Mouse (Mus musculus) liver, embryonic 13.5 days (tissue): ENCODE measurements at regions not wholly inside any gene's neighbourhood (a gene's known extent, or its start where the extent isn't known, plus 50 kb on each side); places are given as distances from the start of the nearest gene placed in this dataset.

Experiments
- ATAC-seq: fragments of 200-750 bp; cut with Nextera tagmentation; 2 replicates; pipeline ENCODE4 v1.8.0; 2017; ENCODE audit warnings: low read depth, mild to moderate bottlenecking, moderate number of reproducible peaks, moderate library complexity
- DNase-seq: peaks from one replicate; pipeline ENCODE4 v3.0.0; 2022
- H3K27ac ChIP-seq: fragments of 300-500 bp; sonication (generic); 2 replicates; pipeline ENCODE4 v1.5.1; 2015; ENCODE audit warnings: moderate library complexity, mild to moderate bottlenecking, inconsistent platforms
- H3K27me3 ChIP-seq: fragments of 300-500 bp; sonication (generic); 2 replicates; pipeline ENCODE4 v1.6.1; 2015; ENCODE audit warnings: mild to moderate bottlenecking, inconsistent platforms
- H3K36me3 ChIP-seq: fragments of 300-500 bp; sonication (generic); 2 replicates; pipeline ENCODE4 v1.6.1; 2015; ENCODE audit warnings: mild to moderate bottlenecking, inconsistent platforms
- H3K4me1 ChIP-seq: fragments of 300-500 bp; sonication (generic); replicated peaks from 2 replicates; pipeline ENCODE4 v1.6.1; 2015; ENCODE audit warnings: inconsistent platforms
- H3K4me2 ChIP-seq: fragments of 300-500 bp; sonication (generic); 2 replicates; pipeline ENCODE4 v1.6.1; 2015; ENCODE audit warnings: inconsistent platforms, mild to moderate bottlenecking, moderate library complexity
- H3K4me3 ChIP-seq: fragments of 300-500 bp; sonication (generic); replicated peaks from 2 replicates; pipeline ENCODE4 v1.5.1; 2015; ENCODE audit warnings: mild to moderate bottlenecking, inconsistent platforms
- H3K9ac ChIP-seq: fragments of 300-500 bp; sonication (generic); 2 replicates; pipeline ENCODE4 v1.6.1; 2015; ENCODE audit warnings: mild to moderate bottlenecking, inconsistent platforms
- H3K9me3 ChIP-seq: fragments of 300-500 bp; sonication (generic); replicated peaks from 2 replicates; pipeline ENCODE4 v1.6.1; 2016; ENCODE audit warnings: inconsistent platforms
- WGBS: fragments of 180-500 bp; shearing (Covaris S2); methylation state at CpG from one replicate; pipeline ENCODE4 v1.1.7; 2015; ENCODE audit not compliant: insufficient replicate concordance; 5-methylcytosine and 5-hydroxymethylcytosine counted together

DNA sequence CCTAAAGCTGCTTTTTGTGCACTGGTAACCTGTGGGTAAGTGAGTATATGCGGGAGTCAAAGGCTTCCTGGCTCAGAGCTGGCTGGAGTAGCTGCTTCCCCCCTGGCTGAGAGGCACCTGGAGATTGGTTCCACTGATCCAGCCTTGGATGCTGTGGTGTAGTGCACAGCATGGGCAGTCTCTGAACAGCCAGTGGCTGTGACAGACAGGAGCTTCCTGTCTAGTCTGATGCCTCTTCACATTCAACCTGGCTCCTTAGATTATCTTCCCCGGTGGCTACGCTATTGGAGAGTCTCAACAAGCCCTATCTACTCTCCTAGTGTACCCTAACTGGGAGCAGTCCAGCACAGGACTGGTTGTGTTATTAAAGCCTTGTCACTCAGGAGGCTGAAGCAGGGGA, 160.4 kb upstream of the Adgrl2 start:
- DNase-seq, result no peak
- Histone ChIP-seq H3K4me2 (no peak overlapping the region), H3K27ac (no peak overlapping the region), H3K36me3 (no peaks in the 10 kb centered on the region), H3K27me3 (no peaks in the 10 kb centered on the region), H3K9me3 (no peaks in the 10 kb centered on the region), H3K4me1 (no peaks in the 10 kb centered on the region), H3K4me3 (no peak overlapping the region), H3K9ac (no peak overlapping the region)
- no peak for ATAC-seq
- 17% methylated on average over 3 of the region's 3 CpGs for WGBS

DNA sequence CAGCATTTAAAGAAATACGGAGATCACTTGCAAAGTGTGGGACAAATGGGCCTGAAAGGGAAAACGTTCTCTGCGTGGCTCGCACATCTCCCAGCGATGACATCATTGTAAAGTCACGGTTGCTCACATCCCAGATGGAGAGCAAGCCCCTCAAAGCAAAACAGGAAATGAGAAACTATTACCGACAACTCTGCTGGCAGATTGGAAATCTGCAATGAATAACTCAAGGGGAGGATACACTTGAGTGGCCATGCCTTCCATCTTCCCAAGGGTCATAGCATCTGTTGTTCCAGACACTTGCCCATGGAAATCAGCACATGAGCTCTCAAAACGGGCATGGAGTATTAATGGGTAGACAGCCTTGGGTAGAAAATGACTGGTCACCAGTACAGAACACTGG, 158.3 kb upstream of the Adgrl2 start:
- H3K4me2 ChIP-seq, result no peak overlapping the region
- no peaks in the 10 kb centered on the region for H3K36me3 ChIP-seq
- no peak for DNase-seq
- H3K27ac ChIP-seq, result no peak overlapping the region
- no peaks in the 10 kb centered on the region for H3K4me1 ChIP-seq
- H3K4me3 ChIP-seq, result no peak overlapping the region
- ATAC-seq, result no peak
- WGBS, result 62% methylated on average over 8 of the region's 8 CpGs
- no peaks in the 10 kb centered on the region for H3K9me3 ChIP-seq
- H3K9ac ChIP-seq, result no peak overlapping the region
- no peaks in the 10 kb centered on the region for H3K27me3 ChIP-seq

DNA sequence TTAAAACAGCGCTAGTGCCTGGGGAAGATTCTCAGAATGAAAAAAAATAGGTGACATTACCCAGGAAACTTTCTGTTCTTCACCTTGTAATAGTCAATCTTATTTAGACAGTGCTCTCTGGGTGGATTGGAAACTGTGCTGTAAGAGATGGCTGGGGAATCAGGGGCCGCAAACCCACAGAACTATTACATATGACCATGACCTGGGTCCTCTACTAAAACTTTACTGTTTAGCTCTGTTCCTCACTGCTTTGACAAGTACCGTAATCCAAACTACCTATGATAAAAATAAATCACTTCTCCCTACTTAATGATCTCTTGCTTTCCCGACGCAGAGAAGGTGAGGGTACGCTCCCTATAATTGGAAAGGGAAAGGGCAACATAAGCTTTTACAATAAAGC, 157.6 kb upstream of the Adgrl2 start:
- no peaks in the 10 kb centered on the region for H3K27me3 ChIP-seq
- DNase-seq, result no peak
- ATAC-seq, result no peak

DNA sequence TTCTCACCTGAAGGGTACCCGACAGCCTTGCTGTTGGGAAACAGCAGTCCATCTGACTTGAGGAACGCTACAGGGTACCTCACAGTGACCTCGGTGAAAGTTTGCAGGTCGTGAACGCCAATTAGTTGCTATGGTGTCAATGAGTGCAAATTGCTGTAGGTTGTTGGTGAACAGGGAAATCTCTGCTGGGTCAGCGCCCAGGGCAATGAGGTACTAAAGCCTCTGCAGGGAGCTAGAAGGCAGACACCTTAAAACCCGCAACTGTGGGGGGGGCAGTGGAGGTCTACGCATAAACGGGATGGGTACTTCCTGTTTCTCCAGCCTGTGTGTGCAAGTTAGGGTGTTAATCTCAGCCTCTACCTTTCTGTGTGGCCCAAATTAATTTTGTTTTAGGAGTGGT, 156.3 kb upstream of the Adgrl2 start:
- H3K4me1 ChIP-seq, result no peaks in the 10 kb centered on the region
- no peaks in the 10 kb centered on the region for H3K9me3 ChIP-seq
- DNase-seq (no peak), ATAC-seq (no peak)
- no peak overlapping the region for H3K4me2 ChIP-seq
- no peak overlapping the region for H3K9ac ChIP-seq
- no peak overlapping the region for H3K4me3 ChIP-seq
- H3K27ac ChIP-seq, result no peak overlapping the region
- H3K36me3 ChIP-seq, result no peaks in the 10 kb centered on the region
- WGBS, result 53% methylated on average over 9 of the region's 9 CpGs
- H3K27me3 ChIP-seq, result no peaks in the 10 kb centered on the region

More for the DNA sequence above, 157.6 kb upstream of the Adgrl2 start:
- WGBS, result 82% methylated on average over 6 of the region's 6 CpGs
- Histone ChIP-seq H3K36me3 (no peaks in the 10 kb centered on the region), H3K9ac (no peak overlapping the region), H3K9me3 (no peaks in the 10 kb centered on the region), H3K4me1 (no peaks in the 10 kb centered on the region), H3K4me3 (no peak overlapping the region), H3K4me2 (no peak overlapping the region), H3K27ac (no peak overlapping the region)

DNA sequence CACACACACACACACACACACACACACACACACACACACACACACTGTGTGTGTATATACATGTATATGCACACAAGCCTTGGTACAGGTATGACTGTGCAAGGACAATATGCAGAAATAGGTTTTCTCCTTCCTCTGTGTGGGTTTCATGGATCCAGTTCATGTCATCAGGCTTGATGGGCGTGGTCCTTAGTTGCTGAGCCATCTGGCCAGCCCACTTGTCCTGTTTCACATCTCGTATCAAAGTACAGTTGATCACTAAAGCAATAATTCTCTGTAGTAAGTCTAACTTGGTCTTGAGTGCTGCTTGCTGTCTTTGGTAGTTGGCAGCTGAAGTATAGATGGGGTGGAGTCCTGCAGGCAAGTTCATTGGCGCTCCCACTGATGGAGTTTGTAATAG, 150.1 kb upstream of the Adgrl2 start:
- H3K27ac ChIP-seq, result no peak overlapping the region
- H3K4me3 ChIP-seq, result no peak overlapping the region
- no peak overlapping the region for H3K9ac ChIP-seq
- no peaks in the 10 kb centered on the region for H3K9me3 ChIP-seq
- no peak for DNase-seq
- H3K36me3 ChIP-seq, result no peaks in the 10 kb centered on the region
- WGBS, result 64% methylated on average over 3 of the region's 3 CpGs
- ATAC-seq, result no peak
- H3K4me1 ChIP-seq, result no peaks in the 10 kb centered on the region
- H3K27me3 ChIP-seq, result no peaks in the 10 kb centered on the region
- H3K4me2 ChIP-seq, result no peak overlapping the region

DNA sequence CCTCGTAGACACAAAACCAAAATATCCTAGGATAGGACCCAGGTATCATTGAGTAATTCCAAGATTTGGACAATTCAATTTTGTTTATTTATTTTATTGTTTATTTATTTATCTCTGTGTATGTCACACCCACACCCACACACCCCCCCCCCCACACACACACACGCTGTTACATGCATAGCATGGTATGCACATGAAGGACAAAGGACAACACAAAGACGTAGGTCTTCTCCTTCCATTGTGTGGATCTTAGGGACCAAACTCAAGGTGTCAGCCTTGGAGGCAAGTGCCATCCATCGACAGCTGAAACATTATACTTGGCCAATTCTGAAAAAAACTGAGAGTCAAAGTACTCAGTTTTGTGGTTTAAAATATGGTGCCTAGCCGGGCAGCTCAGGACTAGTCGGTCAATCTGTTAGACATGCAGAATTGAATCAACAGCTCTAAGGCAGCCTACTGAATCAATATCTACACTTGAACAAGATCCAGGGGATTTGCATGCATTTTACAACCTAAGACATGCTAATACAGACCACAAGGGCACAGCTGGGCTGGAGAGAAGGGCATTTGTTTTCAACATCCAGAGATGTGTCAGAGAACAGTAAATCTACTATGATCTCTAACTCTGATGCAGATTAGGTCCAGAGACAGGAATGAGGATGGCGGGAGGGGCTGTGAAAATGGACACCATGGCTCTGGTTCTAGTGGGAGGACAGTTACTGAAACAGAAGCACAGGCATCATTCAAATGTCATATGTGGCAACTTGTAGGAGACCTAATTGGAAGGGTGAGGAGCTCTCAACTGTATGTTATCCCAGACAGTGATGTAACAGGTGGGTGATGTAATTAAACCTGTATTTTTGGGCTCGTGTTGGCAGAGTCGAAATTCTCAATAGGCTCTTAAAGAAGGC, 143.9 kb upstream of the Adgrl2 start:
- ATAC-seq (no peak), DNase-seq (no peak)
- WGBS, result 67% methylated on average over 9 of the region's 9 CpGs
- no peaks in the 10 kb centered on the region for H3K4me1 ChIP-seq
- no peak overlapping the region for H3K4me3 ChIP-seq
- no peak overlapping the region for H3K27ac ChIP-seq
- no peak overlapping the region for H3K4me2 ChIP-seq
- H3K9ac ChIP-seq, result no peak overlapping the region
- H3K27me3 ChIP-seq, result no peaks in the 10 kb centered on the region
- no peaks in the 10 kb centered on the region for H3K36me3 ChIP-seq
- H3K9me3 ChIP-seq, result no peaks in the 10 kb centered on the region

DNA sequence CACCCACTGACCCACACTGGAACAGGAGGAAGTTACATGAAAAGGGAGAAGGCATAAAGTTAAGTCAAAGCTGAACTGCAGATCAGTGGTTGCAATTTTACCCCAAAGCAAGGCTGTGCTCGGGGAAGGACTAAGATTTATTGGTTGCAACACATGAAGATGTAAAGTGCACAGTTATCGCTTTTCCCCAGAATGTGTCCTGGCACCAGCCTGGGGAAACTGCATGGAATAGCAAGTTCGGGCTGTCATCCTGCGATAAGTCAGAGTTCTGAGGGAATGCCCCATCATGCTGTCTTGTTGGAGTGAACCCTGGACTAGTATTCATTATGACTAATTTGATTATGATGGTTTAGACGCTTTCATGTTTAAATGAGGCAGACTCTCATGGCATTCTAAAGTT, 128.5 kb upstream of the Adgrl2 start:
- Histone ChIP-seq H3K27ac (no peak overlapping the region), H3K4me1 (no peaks in the 10 kb centered on the region), H3K4me3 (no peak overlapping the region), H3K4me2 (no peak overlapping the region), H3K27me3 (no peaks in the 10 kb centered on the region), H3K9me3 (no peaks in the 10 kb centered on the region), H3K9ac (no peak overlapping the region), H3K36me3 (no peaks in the 10 kb centered on the region)
- WGBS, result 65% methylated on average over 5 of the region's 5 CpGs
- no peak for DNase-seq
- ATAC-seq, result no peak

DNA sequence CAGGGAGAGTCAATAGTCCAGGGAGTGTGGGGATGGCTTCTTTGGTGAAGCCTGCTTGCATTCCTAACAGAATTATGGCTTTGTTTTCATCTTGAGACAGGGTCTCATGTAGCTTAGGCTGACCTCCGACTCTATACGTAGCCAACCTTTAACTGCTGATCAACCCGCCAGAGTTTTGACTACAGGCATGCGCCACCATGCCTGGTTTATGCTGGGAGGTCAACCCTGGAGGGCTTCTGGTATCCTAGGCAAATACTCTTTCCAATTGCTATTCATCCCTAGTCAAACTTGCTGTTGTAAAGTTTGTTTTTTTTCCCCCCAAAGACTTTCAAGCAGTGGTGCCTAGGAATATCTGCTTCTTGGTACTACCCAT, 127.3 kb upstream of the Adgrl2 start:
- no peak for ATAC-seq
- Histone ChIP-seq H3K9ac (no peak overlapping the region), H3K4me3 (no peak overlapping the region), H3K4me1 (no peaks in the 10 kb centered on the region), H3K27me3 (no peaks in the 10 kb centered on the region), H3K27ac (no peak overlapping the region), H3K4me2 (no peak overlapping the region), H3K9me3 (no peaks in the 10 kb centered on the region), H3K36me3 (no peaks in the 10 kb centered on the region)
- WGBS, result 64% methylated on average over 4 of the region's 4 CpGs
- no peak for DNase-seq

DNA sequence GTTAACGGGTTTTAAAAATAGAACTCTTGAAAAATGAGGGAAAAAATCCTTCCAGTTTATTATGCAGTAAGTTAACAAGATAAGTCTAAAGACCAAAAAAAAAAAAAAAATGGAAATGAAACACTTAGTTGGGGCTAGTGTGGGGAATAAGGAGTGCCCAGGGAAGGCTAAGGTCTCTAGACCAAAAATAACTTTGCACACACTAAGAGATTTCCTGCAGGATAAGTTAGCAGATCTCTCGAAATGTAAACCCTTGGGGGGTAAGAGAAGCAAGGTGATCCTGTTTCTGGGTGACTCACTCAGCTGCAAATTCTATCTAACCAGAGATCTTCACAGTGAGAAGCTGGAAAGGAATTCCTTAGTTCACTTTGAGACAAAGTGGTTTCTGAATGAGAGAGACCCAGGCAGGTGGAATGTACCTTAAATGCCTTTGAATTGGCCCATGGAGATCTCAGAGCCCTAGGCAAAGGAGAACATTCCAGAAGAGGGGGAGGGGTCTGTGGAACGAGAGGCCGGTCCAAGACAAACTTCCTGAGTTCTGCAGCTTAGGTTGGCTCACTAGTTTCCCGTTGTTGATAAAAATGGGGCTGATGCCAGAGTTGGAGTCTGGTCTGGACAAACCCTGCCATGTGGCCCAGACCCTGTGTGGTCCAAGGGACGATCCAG, 126.8 kb upstream of the Adgrl2 start:
- Histone ChIP-seq H3K4me3 (no peak overlapping the region), H3K36me3 (no peaks in the 10 kb centered on the region), H3K9me3 (no peaks in the 10 kb centered on the region), H3K27me3 (no peaks in the 10 kb centered on the region), H3K4me2 (no peak overlapping the region), H3K4me1 (no peaks in the 10 kb centered on the region), H3K27ac (no peak overlapping the region), H3K9ac (no peak overlapping the region)
- WGBS, result 38% methylated on average over 6 of the region's 6 CpGs
- ATAC-seq (no peak), DNase-seq (no peak)

DNA sequence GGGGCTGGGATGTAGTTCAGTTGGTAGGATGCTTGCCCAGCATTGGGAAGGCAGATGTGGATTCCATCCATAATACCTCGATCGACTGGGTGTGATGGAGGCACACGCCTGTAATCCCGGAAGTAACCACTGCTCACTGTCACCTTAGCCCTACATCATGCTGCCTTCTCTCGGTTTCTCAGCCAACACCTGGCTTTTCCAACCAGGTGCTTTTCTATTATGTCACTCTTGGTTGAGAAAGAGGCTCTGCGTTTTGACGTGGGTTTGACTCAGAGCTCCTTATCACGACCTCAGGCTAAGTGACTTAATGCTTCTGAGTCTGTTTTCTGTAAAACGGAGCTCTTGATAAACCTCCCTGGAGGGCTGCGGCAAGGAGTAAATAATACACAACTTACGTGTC, 126.2 kb upstream of the Adgrl2 start:
- Histone ChIP-seq H3K36me3 (no peaks in the 10 kb centered on the region), H3K4me1 (no peaks in the 10 kb centered on the region), H3K9me3 (no peaks in the 10 kb centered on the region), H3K4me2 (no peak overlapping the region), H3K9ac (no peak overlapping the region), H3K27ac (no peak overlapping the region), H3K27me3 (no peaks in the 10 kb centered on the region), H3K4me3 (no peak overlapping the region)
- DNase-seq (no peak), ATAC-seq (no peak)
- WGBS, result 56% methylated on average over 11 of the region's 11 CpGs

DNA sequence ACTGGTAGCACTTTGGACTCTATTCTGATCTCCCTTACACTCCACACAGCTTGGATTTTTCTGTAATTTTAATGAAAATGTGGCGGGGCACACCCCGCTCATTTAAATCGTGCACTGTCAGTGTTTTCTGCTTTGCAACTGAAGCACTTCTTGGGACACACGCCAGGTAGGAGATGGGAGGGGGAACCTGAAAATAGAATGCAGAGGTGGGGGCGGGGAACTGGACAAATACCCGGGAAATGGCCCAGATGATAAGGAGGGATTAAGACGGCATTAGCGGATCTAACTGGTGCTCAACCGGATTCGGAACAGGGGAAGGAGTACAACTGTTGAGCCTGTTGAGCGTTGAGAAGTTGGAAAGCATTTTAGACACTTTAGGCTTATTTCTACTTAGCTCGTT, 125.5 kb upstream of the Adgrl2 start:
- Histone ChIP-seq H3K36me3 (no peaks in the 10 kb centered on the region), H3K27ac (no peak overlapping the region), H3K4me1 (no peaks in the 10 kb centered on the region), H3K4me3 (no peak overlapping the region), H3K9me3 (no peaks in the 10 kb centered on the region), H3K4me2 (no peak overlapping the region), H3K27me3 (no peaks in the 10 kb centered on the region; the same call in 1 of the 2 replicates), H3K9ac (no peak overlapping the region)
- DNase-seq, result no peak
- ATAC-seq, result no peak
- WGBS, result 64% methylated on average over 12 of the region's 12 CpGs

DNA sequence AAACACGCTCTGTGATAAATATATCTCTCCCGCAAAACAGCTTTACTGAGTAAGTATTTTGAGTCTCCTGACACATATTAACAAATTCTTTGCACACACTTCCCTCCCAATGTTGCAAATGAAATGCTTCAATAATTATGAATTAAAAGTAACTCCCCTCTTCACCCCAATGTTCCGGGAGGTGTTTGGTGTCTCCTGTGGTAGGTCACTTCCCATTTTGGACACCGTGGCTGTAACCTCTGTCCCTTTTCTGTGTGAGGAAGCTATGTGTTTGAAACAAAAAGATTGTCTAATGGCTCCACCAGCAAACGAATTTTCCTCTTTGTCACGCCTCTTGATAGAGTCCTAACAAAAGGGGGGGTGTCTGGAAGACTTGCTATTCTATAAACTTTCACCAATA, 122.5 kb upstream of the Adgrl2 start:
- Histone ChIP-seq H3K4me1 (no peaks in the 10 kb centered on the region), H3K36me3 (no peaks in the 10 kb centered on the region), H3K4me2 (no peak overlapping the region), H3K27ac (no peak overlapping the region), H3K9ac (no peak overlapping the region), H3K9me3 (no peaks in the 10 kb centered on the region), H3K27me3 (no peaks in the 10 kb centered on the region; the same call in 1 of the 2 replicates), H3K4me3 (no peak overlapping the region)
- DNase-seq (no peak), ATAC-seq (no peak)
- 44% methylated on average over 6 of the region's 6 CpGs for WGBS
